Mouse (Mus musculus) midbrain, embryonic 12.5 days (tissue): ENCODE results near the gene Sdhaf3. TPM values are rescaled to one million over a fixed set of nuclear protein-coding genes. Genes with fewer than 3 reads are reported as not detected.
"Not testable (repeated sequence)": the region's sequence is repeated elsewhere in the genome, so short reads cannot be mapped to it uniquely, and the experiment has no call there.

Experiments
- ATAC-seq: fragments of 200-750 bp; cut with Nextera tagmentation; 2 replicates; pipeline ENCODE4 v1.8.0; 2017; ENCODE audit warnings: low read depth, moderate TSS enrichment, moderate library complexity; ENCODE audit not compliant: low FRiP score
- H3K27ac ChIP-seq: fragments of 300-500 bp; sonication (generic); replicated peaks from 2 replicates; pipeline ENCODE4 v1.5.1; 2016; ENCODE audit warnings: mild to moderate bottlenecking
- H3K27me3 ChIP-seq: fragments of 300-500 bp; sonication (generic); 2 replicates; pipeline ENCODE4 v1.6.1; 2016; ENCODE audit warnings: mild to moderate bottlenecking
- H3K36me3 ChIP-seq: fragments of 300-500 bp; sonication (generic); 2 replicates; pipeline ENCODE4 v1.6.1; 2016
- H3K4me1 ChIP-seq: fragments of 300-500 bp; sonication (generic); 2 replicates; pipeline ENCODE4 v1.6.1; 2016
- H3K4me2 ChIP-seq: fragments of 300-500 bp; sonication (generic); replicated peaks from 2 replicates; pipeline ENCODE4 v1.6.1; 2016; ENCODE audit warnings: mild to moderate bottlenecking, moderate library complexity
- H3K4me3 ChIP-seq: fragments of 300-500 bp; sonication (generic); 2 replicates; pipeline ENCODE4 v1.5.1; 2016; ENCODE audit warnings: mild to moderate bottlenecking
- H3K9ac ChIP-seq: fragments of 300-500 bp; sonication (generic); replicated peaks from 2 replicates; pipeline ENCODE4 v1.6.1; 2016; ENCODE audit warnings: mild to moderate bottlenecking, moderate library complexity
- H3K9me3 ChIP-seq: fragments of 300-500 bp; sonication (generic); 2 replicates; pipeline ENCODE4 v1.6.1; 2016; ENCODE audit warnings: mild to moderate bottlenecking
- WGBS: fragments of 180-500 bp; shearing (Covaris S2); methylation state at CpG from one replicate; pipeline ENCODE4 v1.1.7; 2016; 5-methylcytosine and 5-hydroxymethylcytosine counted together
- polyA plus RNA-seq: library from polyadenylated mRNA; unstranded; fragments of >200 nt; fragmentation: Nextera tagmentation; extraction: Ambion mirVana; gene quantifications from 2 replicates; pipeline ENCODE4 v1.2.1, GENCODE M21; 2016

Gene Sdhaf3
- polyA plus RNA-seq, 1 experiment from 2014 or later, result 6.9 TPM

DNA sequence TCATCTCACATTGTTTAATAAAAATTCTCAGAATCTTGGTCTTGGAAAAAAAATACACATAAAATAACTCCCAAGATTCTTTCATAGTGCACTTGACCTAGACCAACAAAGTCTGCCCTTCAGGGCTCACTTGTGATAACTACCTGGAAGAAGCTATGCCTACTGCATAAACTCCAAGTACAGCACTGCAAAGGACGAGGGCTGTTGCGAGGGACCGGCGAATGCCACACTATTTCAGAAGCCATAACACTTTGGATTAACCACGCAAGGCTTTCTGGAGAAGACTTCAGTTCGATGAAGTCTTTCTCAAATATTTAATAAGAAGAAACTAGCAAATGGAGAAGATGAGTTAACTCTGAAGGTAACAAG, 425 bp upstream of the Sdhaf3 start:
- Histone ChIP-seq H3K27ac (0 out of 2 replicates have a peak overlapping the region, but pooled peaks have one; percentile 39), H3K4me1 (peaks cover 5% of the 10 kb centered on the region; the same call in 1 of the 2 replicates)
- ATAC-seq, result peak; percentile 44

DNA sequence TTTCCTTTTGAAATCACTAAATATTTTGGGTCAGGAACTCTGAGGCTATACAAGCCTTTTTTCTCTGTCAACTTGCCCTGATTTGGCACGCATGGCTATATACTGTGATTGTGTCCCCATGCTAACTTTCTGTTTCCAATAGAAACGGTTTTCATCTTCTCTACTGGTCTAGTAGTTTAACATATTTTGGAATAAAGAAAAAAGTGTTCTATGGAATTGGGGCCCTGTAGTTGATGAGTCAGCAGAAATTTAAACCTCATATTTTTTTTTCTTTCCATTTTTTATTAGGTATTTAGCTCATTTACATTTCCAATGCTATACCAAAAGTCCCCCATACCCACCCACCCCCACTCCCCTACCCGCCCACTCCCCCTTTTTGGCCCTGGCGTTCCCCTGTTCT, 3.4 kb downstream of the Sdhaf3 start:
- not testable (repeated sequence) for H3K9ac ChIP-seq, H3K27me3 ChIP-seq, H3K27ac ChIP-seq, H3K4me2 ChIP-seq, H3K36me3 ChIP-seq, H3K9me3 ChIP-seq, ATAC-seq, H3K4me1 ChIP-seq, H3K4me3 ChIP-seq
- WGBS, result 86% methylated on average over 2 of the region's 4 CpGs

More for the DNA sequence above, 425 bp upstream of the Sdhaf3 start:
- WGBS, result 47% methylated on average over 6 of the region's 6 CpGs
- Histone ChIP-seq H3K4me2 (peak overlapping the region; percentile 58), H3K36me3 (no peaks in the 10 kb centered on the region), H3K27me3 (peaks cover 9% of the 10 kb centered on the region; the same call in 1 of the 2 replicates), H3K4me3 (peak overlapping the region; percentile 71), H3K9me3 (no peaks in the 10 kb centered on the region), H3K9ac (no peak overlapping the region; the same call in 1 of the 2 replicates)

DNA sequence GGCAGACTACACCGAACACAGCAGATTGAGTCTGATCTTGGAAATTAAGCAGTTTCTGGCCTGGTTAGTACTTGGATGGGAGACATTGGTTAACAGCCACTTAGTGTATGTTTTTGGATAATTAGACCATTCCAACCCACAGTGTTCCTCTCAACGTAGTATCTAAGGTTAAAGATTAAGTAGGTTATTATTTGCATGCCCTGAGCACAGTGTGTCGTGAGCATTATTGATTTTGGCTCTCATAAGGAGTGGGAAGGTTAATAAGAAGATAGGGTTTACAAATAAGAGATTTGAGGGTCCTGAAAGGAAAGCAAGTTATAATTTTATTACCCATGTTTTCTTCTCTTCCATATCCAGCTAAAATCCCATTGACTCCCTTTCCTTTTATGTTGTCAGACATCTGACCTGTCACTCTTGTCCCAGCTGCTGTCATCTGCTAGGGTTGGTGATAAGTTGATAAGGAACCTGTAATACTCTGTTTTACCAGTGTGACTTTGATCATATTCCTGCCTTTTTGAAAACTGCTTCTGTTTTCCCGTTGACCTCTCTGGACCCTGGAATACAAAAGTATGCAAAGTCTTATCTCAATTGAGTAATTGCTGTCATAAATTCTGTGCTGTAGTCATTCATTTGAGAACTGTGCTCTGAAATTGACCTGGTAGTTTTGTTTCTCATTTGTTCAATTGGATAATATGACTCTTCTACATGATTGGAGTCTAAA, 41.6 kb downstream of the Sdhaf3 start:
- Histone ChIP-seq H3K9me3 (no peaks in the 10 kb centered on the region), H3K4me2 (no peak overlapping the region), H3K27me3 (no peaks in the 10 kb centered on the region), H3K27ac (no peak overlapping the region), H3K36me3 (no peaks in the 10 kb centered on the region), H3K9ac (no peak overlapping the region), H3K4me1 (no peaks in the 10 kb centered on the region), H3K4me3 (no peak overlapping the region)
- no peak for ATAC-seq
- 85% methylated on average over 4 of the region's 4 CpGs for WGBS

DNA sequence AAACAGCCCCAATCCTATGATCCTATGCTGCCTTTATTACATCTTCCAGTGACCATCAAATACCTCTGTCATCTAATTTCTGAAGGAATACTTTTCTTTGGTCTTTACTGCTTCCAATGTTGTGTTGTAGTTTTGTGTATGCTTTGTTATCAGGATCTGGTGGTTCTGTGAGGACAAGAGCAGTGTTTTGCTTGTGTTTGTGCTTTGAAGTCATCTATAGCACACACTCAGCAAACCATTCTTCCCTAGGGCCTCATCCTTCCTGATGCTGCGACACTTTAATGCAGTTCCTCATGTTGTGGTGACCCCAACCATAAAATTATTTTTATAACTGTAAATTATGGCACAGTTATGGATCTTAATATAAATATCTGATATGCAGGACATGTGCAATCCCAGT, 42.2 kb downstream of the Sdhaf3 start:
- Histone ChIP-seq H3K36me3 (no peaks in the 10 kb centered on the region), H3K9me3 (no peaks in the 10 kb centered on the region), H3K4me2 (no peak overlapping the region), H3K4me3 (no peak overlapping the region), H3K27me3 (no peaks in the 10 kb centered on the region), H3K9ac (no peak overlapping the region), H3K4me1 (no peaks in the 10 kb centered on the region), H3K27ac (no peak overlapping the region)
- 100% methylated on average over 1 of the region's 1 CpGs for WGBS
- no peak for ATAC-seq

DNA sequence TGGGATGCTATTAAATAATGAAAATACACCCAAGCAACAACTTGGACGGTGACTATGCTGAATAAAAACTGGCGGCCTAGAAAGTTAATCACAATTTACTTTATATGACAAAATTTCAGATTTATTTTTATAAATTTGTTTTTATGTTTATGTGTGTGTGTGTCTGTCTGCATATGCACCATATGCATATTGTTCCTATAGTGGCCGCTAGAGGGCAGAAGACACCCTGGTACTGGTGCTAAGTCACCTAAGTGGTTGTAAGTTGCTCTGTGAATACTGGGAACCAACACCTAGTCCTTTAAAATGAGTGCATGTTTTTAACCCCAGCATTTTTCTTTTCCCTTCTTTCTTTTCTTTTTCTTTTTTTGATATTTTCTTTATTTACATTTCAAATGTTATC, 43.2 kb downstream of the Sdhaf3 start:
- Histone ChIP-seq H3K9ac (no peak overlapping the region), H3K27ac (no peak overlapping the region), H3K9me3 (no peaks in the 10 kb centered on the region), H3K27me3 (no peaks in the 10 kb centered on the region), H3K4me2 (no peak overlapping the region), H3K4me3 (no peak overlapping the region), H3K4me1 (no peaks in the 10 kb centered on the region), H3K36me3 (no peaks in the 10 kb centered on the region)
- no peak for ATAC-seq
- 88% methylated on average over 3 of the region's 3 CpGs for WGBS

DNA sequence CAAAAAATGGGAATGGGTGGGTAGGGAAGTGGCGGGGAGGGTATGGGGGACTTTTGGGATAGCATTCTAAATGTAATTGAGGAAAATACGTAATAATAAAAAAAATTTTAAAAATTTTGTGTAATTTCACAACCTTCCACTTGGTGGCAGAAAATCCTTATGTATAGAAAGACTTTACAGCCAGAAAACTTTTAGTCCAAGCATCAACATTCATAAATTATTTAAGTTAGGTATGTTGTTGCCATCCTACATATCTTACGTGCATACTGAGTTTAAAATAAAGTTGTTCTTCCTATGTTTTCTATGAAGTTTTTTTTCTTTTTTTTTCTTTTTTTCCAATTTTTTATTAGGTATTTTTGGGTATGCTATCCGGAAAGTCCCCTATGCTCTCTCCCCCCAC, 47.3 kb downstream of the Sdhaf3 start:
- Histone ChIP-seq H3K9me3 (no peaks in the 10 kb centered on the region), H3K4me2 (no peak overlapping the region), H3K4me3 (no peak overlapping the region), H3K4me1 (no peaks in the 10 kb centered on the region), H3K27ac (no peak overlapping the region), H3K9ac (no peak overlapping the region), H3K36me3 (no peaks in the 10 kb centered on the region), H3K27me3 (no peaks in the 10 kb centered on the region)
- WGBS, result 75% methylated on average over 4 of the region's 4 CpGs
- ATAC-seq, result no peak

DNA sequence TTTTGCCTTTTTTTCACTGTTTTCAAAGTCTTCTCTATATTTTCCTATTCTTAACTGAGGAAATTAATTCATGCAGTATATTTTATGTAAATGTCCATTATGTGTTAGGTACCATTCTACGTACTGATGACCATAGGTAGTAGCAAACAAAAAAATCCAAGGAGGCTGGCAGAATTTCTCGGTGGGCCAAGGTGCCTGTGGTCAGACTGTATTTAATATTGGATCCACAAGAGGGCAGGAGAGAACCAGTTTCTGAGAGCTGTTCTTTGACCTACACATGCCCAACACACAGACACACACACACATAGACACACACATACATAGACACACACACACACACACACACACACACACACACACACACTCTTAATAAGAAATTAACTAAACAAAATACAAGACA, 48.2 kb downstream of the Sdhaf3 start:
- Histone ChIP-seq H3K4me1 (no peaks in the 10 kb centered on the region), H3K4me2 (no peak overlapping the region), H3K9me3 (no peaks in the 10 kb centered on the region), H3K27me3 (no peaks in the 10 kb centered on the region), H3K36me3 (no peaks in the 10 kb centered on the region), H3K27ac (no peak overlapping the region), H3K9ac (no peak overlapping the region), H3K4me3 (no peak overlapping the region)
- WGBS, result 66% methylated on average over 2 of the region's 2 CpGs
- peak; percentile 30; the same call in 1 of the 2 replicates for ATAC-seq

DNA sequence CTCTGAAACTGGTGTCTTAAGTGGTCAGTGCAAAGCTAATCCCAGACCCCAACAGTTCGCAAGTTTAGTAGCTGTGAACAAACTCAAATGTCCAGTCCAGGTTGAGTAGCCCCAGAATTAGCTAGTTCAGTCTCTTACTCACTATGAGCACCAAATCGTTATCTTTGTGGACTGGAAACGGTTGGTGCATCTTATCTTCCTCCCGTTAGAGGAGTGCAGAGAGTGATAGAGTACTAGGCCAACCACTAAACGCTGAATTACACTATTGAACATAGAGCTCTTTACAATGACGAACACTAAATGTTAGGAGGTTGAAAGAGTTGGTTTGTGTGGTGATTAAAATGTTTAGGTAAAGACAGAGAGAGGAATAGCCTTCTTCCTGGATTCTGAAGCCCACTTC, 82.3 kb downstream of the Sdhaf3 start:
- Histone ChIP-seq H3K4me3 (no peak overlapping the region), H3K4me2 (no peak overlapping the region), H3K27me3 (no peaks in the 10 kb centered on the region), H3K9ac (no peak overlapping the region), H3K27ac (no peak overlapping the region), H3K36me3 (0 out of 2 replicates have a peak, but pooled peaks cover 10% of the 10 kb centered on the region), H3K4me1 (no peaks in the 10 kb centered on the region), H3K9me3 (no peaks in the 10 kb centered on the region)
- no peak for ATAC-seq
- WGBS, result 94% methylated on average over 6 of the region's 6 CpGs

DNA sequence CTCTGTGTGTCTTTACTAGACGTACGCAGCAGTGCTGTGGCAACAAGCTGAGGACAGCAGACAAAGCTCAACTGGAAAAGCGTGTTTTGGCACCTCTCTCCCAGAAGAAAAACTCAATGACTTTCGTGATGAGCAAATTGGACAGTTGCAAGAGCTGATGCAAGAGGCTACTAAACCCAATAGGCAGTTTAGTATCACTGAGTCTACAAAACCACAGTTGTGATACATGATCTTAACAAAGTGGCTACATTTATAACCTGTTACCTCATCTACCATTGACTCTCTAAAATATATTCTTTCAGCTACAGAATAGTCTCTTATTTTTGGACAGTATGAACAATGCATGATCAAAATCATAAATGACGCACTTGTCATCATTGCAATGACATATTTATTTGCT, 83.0 kb downstream of the Sdhaf3 start:
- Histone ChIP-seq H3K9ac (no peak overlapping the region), H3K27me3 (no peaks in the 10 kb centered on the region), H3K4me1 (no peaks in the 10 kb centered on the region), H3K27ac (no peak overlapping the region), H3K4me3 (no peak overlapping the region), H3K9me3 (no peaks in the 10 kb centered on the region), H3K36me3 (0 out of 2 replicates have a peak, but pooled peaks cover 10% of the 10 kb centered on the region), H3K4me2 (no peak overlapping the region)
- no peak for ATAC-seq
- 92% methylated on average over 5 of the region's 5 CpGs for WGBS

DNA sequence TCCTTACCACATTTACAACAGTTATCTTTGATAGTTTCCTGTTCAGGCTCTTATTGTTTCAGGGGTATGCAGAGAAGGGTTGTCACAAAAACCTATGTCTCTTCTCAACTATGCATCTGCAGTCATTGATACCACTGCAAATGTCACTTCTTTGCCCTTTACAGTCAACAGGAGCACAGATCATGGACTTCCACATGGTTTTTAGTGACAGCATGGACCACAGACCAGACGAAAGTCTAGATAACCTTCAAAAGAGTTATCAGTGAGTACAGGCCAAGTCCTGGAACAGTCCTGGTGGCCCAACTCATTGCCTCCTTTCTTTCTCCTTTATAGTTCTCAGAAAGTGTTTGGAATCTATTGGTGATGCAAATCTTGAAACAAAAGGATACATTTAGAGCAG, 86.1 kb downstream of the Sdhaf3 start:
- no peak for ATAC-seq

DNA sequence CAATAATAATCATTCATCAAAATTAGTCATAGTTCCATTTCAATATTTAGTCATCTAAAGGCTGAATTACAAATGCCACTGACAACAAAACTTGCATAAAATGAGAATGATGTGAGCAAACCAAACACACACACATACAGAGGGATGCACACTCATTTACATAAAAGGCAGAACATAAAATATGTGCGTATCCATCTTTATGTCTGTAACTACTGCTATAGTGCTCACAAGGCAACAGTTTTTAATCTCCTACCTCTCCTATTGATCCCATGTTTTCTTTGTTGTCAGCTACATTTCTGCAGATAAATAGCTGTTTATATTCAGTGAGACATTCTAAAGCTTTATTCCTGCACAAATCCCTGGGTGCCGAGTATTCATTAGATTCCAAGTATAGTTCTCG, 107.0 kb downstream of the Sdhaf3 start:
- H3K4me1 ChIP-seq, result no peaks in the 10 kb centered on the region
- no peaks in the 10 kb centered on the region for H3K27me3 ChIP-seq
- no peak overlapping the region for H3K27ac ChIP-seq
- no peak overlapping the region for H3K4me3 ChIP-seq
- WGBS, result 78% methylated on average over 3 of the region's 3 CpGs
- no peak overlapping the region for H3K4me2 ChIP-seq
- H3K36me3 ChIP-seq, result no peaks in the 10 kb centered on the region
- no peaks in the 10 kb centered on the region for H3K9me3 ChIP-seq
- H3K9ac ChIP-seq, result no peak overlapping the region
- no peak for ATAC-seq

More for the DNA sequence above, 86.1 kb downstream of the Sdhaf3 start:
- Histone ChIP-seq H3K9me3 (no peaks in the 10 kb centered on the region), H3K4me1 (no peaks in the 10 kb centered on the region), H3K27ac (no peak overlapping the region), H3K27me3 (no peaks in the 10 kb centered on the region), H3K4me3 (no peak overlapping the region), H3K9ac (no peak overlapping the region), H3K36me3 (0 out of 2 replicates have a peak, but pooled peaks cover 10% of the 10 kb centered on the region), H3K4me2 (no peak overlapping the region)
- WGBS, result 86% methylated on average over 1 of the region's 1 CpGs

DNA sequence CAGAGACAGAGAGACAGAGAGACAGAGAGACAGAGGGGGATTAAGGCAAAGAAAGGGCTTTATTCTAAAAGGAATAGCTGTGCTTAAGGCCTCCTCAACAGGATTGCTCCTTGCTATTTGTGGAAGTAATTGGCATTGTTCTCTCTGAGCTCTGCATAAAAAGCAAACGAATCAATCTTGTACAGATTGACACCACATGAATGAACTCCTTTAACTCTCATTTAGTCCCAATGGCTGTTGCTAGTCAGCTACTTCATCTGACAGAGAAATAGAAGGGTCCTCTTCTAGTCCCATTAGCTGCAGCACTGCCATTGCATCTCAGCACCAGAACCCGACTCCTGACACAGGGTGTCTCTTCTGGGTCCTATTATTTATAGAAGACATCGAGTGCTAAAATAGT, 113.0 kb downstream of the Sdhaf3 start:
- Histone ChIP-seq H3K27me3 (no peaks in the 10 kb centered on the region), H3K27ac (no peak overlapping the region), H3K4me1 (no peaks in the 10 kb centered on the region), H3K36me3 (no peaks in the 10 kb centered on the region), H3K4me3 (no peak overlapping the region), H3K4me2 (no peak overlapping the region), H3K9ac (no peak overlapping the region), H3K9me3 (no peaks in the 10 kb centered on the region)
- ATAC-seq, result no peak; the same call in 1 of the 2 replicates
- WGBS, result 41% methylated on average over 3 of the region's 3 CpGs

DNA sequence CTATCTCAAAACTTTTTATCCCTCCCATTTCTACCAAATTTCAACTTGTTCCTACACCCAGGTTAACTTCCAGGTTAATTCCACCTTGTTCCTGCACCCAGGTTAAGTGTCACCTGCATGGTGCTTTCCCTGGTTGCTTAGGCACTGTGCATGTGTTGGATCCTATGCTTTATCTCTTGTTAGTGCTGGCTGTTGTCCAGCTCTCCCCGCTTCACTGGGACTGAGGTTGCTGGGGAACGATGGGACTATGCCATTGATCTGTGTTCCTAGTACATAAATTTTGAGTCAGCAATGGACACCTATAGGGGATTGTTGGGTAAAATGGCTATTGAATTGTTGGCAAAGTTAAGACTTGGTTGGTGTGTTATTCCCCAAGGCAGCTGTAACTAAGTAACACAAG, 113.7 kb downstream of the Sdhaf3 start:
- H3K27ac ChIP-seq, result no peak overlapping the region

More for the DNA sequence above, 113.7 kb downstream of the Sdhaf3 start:
- 78% methylated on average over 2 of the region's 2 CpGs for WGBS
- H3K9me3 ChIP-seq, result no peaks in the 10 kb centered on the region
- no peak overlapping the region for H3K9ac ChIP-seq
- H3K4me2 ChIP-seq, result no peak overlapping the region
- H3K4me1 ChIP-seq, result no peaks in the 10 kb centered on the region
- H3K4me3 ChIP-seq, result no peak overlapping the region
- H3K27me3 ChIP-seq, result no peaks in the 10 kb centered on the region
- ATAC-seq, result no peak
- H3K36me3 ChIP-seq, result no peaks in the 10 kb centered on the region
